Mouse (Mus musculus) right cerebral cortex, adult 18-20 months (tissue): Measurements from ENCODE around the gene Zc3h15.
"Not testable (repeated sequence)": the region's sequence is repeated elsewhere in the genome, so short reads cannot be mapped to it uniquely, and the experiment has no call there.

ENCODE experiments used
- DNase-seq: peaks from one replicate; pipeline ENCODE4 v3.0.0; 2022; ENCODE audit warnings: mixed read lengths

The Zc3h15 gene

GRCm38 (mm10) chr2:83674896-83675295 is 30.7 kb downstream of the Zc3h15 start:
- no peak for DNase-seq

GRCm38 (mm10) chr2:83675681-83676080 is 31.4 kb downstream of the Zc3h15 start:
- DNase-seq = no peak

DNA sequence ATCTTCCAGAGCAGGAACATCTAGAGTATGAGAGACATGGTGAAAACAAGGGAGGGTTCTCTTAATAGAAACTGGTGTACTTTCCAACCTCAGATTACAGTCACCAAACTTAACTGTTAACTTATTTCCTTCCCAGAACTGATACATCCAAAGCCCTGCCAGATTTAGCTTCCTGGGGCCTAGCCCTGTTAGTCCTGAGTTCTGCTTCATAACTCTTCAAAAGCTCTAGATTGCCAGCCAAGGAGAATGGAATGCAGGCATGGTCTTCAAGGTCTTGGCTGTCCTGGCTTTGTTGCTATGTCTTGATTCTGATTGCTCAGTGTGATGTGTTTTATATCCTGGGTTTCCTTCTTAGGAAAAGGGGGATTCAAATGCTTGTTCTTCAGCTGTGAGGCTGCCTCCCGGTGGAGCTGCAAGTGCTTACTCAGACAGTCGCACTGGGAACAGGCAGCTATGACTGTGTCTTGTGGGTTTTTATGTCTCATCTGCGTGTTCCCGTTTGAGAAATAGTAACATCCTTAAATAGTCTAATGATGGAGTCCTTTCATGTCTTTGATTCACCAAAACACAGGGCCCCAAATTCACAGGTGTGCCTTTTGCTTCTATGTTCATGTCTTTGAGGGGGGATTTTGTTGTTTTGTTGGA is 32.1 kb downstream of the Zc3h15 start:
- DNase-seq = peak; percentile 15

DNA sequence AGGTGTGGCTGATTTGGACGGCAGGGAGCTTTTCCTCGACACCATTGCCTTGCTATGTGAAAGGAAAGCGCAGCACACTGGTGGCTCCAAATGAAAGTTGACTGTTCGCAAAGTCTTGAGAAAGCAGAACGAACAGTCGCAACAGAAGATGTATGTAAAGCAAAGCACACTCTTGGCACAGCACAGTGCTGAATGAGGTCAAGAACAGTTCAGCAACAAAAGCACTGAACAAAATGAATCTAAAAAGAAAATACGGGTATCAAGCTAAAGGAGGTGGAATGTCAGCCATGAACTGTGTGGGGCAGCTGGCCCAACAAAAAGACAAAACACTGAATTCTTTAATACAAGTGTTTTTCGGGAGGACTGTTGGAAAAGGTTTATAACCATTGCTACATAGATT is 37.1 kb downstream of the Zc3h15 start:
- DNase-seq = no peak

- no peak for DNase-seq
Measured at GRCm38 (mm10) chr2:83681785-83682184, 37.5 kb downstream of the Zc3h15 start.

DNA sequence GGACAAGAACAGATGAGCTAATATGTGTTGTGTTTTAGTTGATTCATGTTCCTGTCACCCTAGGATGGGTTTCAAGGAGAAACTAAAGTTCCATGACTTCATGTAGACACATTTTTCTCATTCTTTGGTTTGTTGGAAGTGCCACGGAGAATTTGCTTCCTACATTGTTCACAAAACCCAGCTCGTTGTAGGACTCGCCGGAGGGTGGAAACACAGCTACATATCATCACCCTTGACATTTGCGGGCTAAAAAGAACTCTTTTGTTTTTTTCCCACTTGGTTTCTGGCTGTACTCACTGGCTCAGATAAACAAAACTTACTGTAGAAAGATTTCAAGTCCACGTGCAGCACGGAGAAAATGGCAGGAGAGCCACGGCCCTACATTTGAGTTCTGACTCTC is 38.0 kb downstream of the Zc3h15 start:
- DNase-seq = no peak

DNA sequence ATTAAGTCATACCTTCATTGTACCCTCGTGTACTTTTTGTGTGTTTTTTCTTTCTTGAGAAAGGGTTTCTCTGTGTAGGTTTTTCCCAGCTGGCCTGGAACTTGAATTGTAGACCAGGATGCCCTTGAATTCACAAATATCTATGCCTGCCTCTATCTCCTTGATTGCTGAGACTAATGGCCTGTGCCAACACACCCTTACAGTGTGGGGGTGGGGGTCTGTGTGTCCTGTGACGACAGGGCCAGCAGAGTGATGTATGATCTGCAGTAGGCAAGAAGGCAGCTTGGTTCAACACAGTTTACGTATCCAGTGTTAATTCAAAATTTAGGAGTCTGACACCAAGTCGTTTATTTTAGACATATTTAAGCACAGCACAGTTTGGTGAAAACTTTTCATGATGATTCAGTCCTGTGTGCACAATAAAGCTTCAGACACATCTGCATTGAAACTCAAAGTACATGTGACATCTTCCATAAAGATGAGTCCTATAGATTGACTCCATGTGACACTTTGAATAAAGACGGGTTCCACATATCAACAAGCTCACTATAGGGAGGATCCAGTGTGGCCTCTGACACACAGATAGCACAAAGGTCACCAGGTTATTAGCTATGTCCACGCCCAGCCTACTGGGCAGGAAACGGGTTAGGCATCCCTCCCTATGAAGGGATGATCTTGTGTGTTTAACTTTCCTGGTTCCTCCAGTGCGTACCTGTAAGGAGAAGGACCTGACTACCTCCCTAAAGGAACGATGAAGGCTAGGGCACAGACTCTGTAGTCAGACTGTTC is 39.7 kb downstream of the Zc3h15 start:
- no peak for DNase-seq

DNA sequence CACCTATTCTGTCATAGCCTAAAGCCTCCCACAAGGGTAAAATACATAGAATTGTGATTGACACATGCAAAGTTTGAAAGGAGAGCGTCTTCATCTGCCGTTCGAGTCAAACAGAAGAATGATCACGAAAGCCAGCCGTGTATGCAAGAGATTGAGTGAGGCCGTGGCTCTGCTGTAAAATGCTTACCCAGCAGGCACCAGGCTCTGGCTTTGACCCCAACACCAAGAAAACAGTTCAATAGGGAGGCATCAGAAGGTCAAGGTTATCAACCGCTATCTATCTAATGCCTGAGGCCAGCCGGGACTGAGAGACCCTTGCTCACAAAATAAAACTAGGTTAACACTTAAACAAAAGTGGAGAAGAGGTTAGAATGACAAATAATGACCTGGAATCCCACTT is 40.5 kb downstream of the Zc3h15 start:
- no peak for DNase-seq

DNA sequence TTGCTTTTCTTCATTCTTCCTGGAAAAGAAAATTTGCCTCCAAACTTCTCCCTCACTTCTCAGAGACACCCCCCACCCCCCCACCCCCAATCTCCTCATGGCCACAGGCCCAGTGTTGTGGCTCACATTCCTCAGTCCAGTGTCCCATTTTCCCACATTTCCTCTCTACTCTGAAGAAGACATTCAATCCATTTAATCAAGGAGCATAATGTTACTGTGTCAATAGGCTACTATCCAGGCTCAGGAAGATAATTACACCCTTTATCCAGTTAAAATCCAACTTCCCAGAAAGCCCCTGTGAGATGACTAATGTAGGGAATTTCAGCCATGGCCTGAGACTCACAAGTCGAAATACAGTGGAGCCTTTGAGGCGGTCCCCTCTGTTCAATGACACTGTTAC is 46.1 kb downstream of the Zc3h15 start:
- no peak for DNase-seq

GRCm38 (mm10) chr2:83692651-83693545 is 48.7 kb downstream of the Zc3h15 start:
- no peak for DNase-seq

DNA sequence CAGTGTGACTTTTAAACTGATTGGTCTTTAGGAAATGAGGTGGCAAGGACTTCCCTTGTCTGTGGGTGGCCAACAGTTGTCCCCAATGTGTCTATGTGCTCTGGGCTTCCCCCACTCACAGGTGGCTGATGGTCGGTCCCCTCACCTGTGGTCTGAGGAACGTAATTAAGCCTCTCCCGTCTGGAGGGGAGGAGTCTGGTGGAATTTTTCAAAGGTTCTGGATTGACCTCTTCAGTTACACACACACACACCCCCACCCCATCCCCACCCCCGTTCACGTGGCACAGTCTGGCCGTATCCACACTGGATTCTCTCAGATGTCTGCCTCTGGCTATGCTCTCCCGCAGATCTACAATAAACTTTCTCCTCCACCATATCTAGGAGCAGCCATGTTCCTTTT is 49.8 kb downstream of the Zc3h15 start:
- no peak for DNase-seq

DNA sequence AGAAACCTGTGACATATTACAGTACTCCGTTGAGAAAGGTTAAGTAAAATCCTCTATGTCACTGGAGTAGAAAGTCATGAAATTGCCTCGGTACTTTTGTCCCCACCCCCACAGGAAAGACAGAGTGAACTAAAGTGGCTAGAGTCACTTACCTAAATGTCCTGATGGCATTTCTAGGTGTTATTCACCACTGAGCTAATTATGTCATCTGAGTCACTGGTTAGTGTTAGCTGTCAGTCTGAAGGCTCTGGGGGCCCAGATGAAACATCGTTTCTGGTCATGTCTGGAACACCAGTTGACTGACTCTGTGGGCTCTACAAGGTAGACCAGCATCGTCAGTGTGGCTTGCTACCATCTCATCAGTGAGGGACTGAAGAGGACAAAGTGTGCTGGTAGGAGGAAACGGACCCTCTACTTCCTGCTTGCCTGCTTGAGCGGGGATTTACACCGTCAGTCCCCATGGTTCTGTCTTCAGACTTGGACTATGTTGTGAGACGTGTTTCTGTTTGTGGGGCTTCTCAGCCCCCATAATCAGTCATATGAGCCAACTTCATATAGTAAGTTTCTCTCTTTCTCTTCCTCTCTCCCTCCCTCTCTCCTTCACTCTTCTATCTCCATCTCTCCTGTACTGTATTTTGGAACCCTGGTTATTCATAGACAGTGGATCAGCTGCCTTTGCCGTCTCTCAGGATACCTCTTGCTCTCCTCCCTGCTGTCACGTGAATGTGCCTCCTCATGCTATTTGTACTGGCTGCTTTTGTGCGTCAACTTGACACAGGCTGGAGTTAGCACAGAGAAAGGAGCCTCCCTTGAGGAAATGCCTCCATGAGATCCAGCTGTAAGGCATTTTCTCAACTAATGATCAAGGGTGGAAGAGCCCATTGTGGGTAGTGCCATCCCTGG is 51.4 kb downstream of the Zc3h15 start:
- no peak for DNase-seq

GRCm38 (mm10) chr2:83698484-83698883 is 54.2 kb downstream of the Zc3h15 start:
- DNase-seq = no peak

GRCm38 (mm10) chr2:83699324-83699723 is 55.1 kb downstream of the Zc3h15 start:
- DNase-seq = no peak

DNA sequence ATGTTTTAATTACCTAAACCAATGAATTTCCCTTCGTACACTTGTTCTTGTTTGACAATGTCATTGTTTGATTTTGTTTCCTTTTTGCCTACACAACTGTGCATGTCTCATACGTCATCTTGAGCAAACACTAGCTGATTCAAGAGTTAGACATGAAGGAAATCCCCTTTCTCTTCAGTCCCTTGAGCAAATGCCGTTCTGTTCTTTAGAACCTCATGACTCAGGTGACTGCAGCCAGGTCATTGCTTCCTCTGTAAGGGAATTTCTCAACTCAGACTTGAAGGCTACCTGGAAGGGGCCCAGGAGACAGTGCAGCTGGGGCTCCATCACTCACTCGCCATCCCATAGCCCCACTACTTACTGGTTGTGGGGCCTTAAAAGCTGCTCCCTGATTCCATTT is 56.4 kb downstream of the Zc3h15 start:
- DNase-seq = no peak

GRCm38 (mm10) chr2:83702411-83702810 is 58.2 kb downstream of the Zc3h15 start:
- no peak for DNase-seq

DNA sequence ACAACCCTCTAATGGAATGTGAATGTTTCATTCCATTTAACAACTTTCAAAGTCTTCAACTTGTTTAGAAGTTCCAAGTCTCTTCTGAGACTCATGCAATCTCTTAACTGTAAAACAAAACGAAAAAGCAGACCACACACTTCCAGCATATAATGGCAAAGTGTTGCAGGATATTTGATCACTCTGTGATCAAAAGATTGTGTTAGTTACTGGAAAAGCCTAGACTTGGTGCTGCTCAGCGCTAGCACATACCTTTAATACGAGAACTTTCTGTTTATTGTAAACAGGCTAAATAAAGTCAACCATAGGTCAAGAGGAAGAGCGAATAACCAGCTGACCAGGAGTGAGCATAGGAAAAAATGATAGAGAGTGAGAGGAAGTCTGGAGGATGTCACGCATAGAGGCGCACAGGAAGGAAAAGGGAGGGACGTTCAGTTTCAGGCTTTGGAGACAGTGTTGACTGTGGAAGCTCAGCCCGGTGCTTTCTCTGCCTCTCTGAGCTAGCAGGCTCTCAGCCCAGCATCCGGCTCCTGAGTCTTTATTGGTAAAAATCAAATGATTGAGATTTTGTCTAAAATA is 61.4 kb downstream of the Zc3h15 start:
- no peak for DNase-seq

DNA sequence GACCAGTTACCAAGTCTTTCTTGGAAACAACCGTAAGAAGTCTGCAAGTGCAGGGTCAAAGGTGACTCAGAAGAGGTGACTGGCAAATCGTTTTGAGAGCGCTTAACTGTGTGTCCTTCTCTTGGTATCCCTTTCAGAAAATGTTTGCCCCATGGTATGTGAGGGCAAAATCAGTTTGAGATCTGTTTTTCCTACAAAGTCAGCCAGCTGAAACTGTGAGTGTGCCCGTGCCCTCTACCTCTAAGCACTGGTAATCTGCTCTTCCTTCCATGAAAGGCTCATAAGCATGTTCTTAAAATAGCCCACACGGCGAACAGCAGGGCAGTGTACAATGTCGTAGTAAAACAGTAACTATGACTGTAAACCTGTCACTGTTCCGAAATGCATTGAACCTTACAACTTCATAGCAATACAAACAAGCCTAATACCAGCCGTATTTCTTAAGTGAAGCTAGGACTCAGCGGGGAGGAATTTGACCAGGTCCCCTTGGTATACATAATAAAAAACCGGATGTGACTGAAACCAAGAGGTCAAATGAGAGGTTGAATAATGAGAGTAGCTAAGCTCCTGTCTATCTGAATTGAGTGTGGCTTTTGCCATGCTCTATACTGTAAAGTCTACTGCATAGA is 65.8 kb downstream of the Zc3h15 start:
- no peak for DNase-seq

GRCm38 (mm10) chr2:83713281-83713680 is 69.0 kb downstream of the Zc3h15 start:
- DNase-seq = not testable (repeated sequence)

GRCm38 (mm10) chr2:83713946-83714345 is 69.7 kb downstream of the Zc3h15 start:
- no peak for DNase-seq
